Mouse (Mus musculus) activated CD4-positive, CD25-positive, alpha-beta regulatory T cell, adult 9 weeks (primary cell): ENCODE data around the gene Gm17631. TPM values are rescaled to one million over a fixed set of nuclear protein-coding genes. Genes with fewer than 3 reads are reported as not detected.

ENCODE experiments used
- polyA plus RNA-seq: library from polyadenylated mRNA; unstranded; fragments of 100-300 nt; shearing (Covaris generic); gene quantifications from one replicate; pipeline ENCODE4 v1.2.1, GENCODE M21; 2017

Gm17631 gene
- polyA plus RNA-seq: not detected

GRCm38 (mm10) chr6:129862349-129862748 lies at the start of gene Gm17631:
Gene Gm17631 (plus strand): TSS chr6:129862649.

GRCm38 (mm10) chr6:129876549-129876948 lies 14.1 kb downstream of the Gm17631 start, which contains the start of gene Klra17:
Gene Klra17 (minus strand): TSS chr6:129876672.

Other genes starting within 250 kb of the Gm17631 start
- gene Klrk1, start 238.8 kb upstream of the Gm17631 start, polyA plus RNA-seq: 1.5 TPM
- not detected for gene Klrc3, start 219.3 kb upstream of the Gm17631 start, polyA plus RNA-seq
- gene Klrc2, start 202.0 kb upstream of the Gm17631 start, polyA plus RNA-seq: 0.15 TPM
- 1.8 TPM for gene Klrc1, start 183.7 kb upstream of the Gm17631 start, polyA plus RNA-seq
- not detected for gene Klri1, start 145.5 kb upstream of the Gm17631 start, polyA plus RNA-seq
- gene Klri2, start 122.2 kb upstream of the Gm17631 start, polyA plus RNA-seq: not detected
- not detected for gene Gm156, start 78.4 kb upstream of the Gm17631 start, polyA plus RNA-seq
- gene Klra17, start 14.0 kb downstream of the Gm17631 start, polyA plus RNA-seq: not detected
- not detected for gene Klra5, start 55.0 kb downstream of the Gm17631 start, polyA plus RNA-seq
- not detected for gene Klra6, start 164.3 kb downstream of the Gm17631 start, polyA plus RNA-seq
- not detected for gene Klra4, start 204.6 kb downstream of the Gm17631 start, polyA plus RNA-seq